Mouse (Mus musculus) embryonic facial prominence, embryonic 13.5 days (tissue): ENCODE data around the gene Ints4. TPM values are rescaled to one million over a fixed set of nuclear protein-coding genes. Genes with fewer than 3 reads are reported as not detected.
A peak's percentile ranks its signal among the peaks of the same experiment; 100 is the strongest.

ENCODE experiments used
- ATAC-seq: fragments of 200-750 bp; cut with Nextera tagmentation; 2 replicates; pipeline ENCODE4 v1.8.0; 2017; ENCODE audit warnings: low read depth; ENCODE audit not compliant: insufficient number of reproducible peaks, insufficient read depth, low FRiP score, low TSS enrichment
- H3K27ac ChIP-seq: fragments of 300-500 bp; sonication (generic); 2 replicates; pipeline ENCODE4 v1.5.1; 2015; ENCODE audit warnings: moderate library complexity, mild to moderate bottlenecking, inconsistent platforms
- H3K27me3 ChIP-seq: fragments of 300-500 bp; sonication (generic); 2 replicates; pipeline ENCODE4 v1.6.1; 2015; ENCODE audit warnings: mild to moderate bottlenecking, inconsistent platforms
- H3K36me3 ChIP-seq: fragments of 300-500 bp; sonication (generic); 2 replicates; pipeline ENCODE4 v1.6.1; 2015; ENCODE audit warnings: mild to moderate bottlenecking, inconsistent platforms
- H3K4me1 ChIP-seq: fragments of 300-500 bp; sonication (generic); 2 replicates; pipeline ENCODE4 v1.6.1; 2015; ENCODE audit warnings: inconsistent platforms
- H3K4me2 ChIP-seq: fragments of 300-500 bp; sonication (generic); 2 replicates; pipeline ENCODE4 v1.6.1; 2015; ENCODE audit warnings: moderate library complexity, mild to moderate bottlenecking, inconsistent platforms
- H3K4me3 ChIP-seq: fragments of 300-500 bp; sonication (generic); 2 replicates; pipeline ENCODE4 v1.5.1; 2015; ENCODE audit warnings: mild to moderate bottlenecking, inconsistent platforms
- H3K9ac ChIP-seq: fragments of 300-500 bp; sonication (generic); 2 replicates; pipeline ENCODE4 v1.6.1; 2015; ENCODE audit warnings: mild to moderate bottlenecking, inconsistent platforms
- H3K9me3 ChIP-seq: fragments of 300-500 bp; sonication (generic); 2 replicates; pipeline ENCODE4 v1.6.1; 2016; ENCODE audit warnings: inconsistent platforms
- WGBS: fragments of 180-500 bp; shearing (Covaris S2); methylation state at CpG from one replicate; pipeline ENCODE4 v1.1.7; 2015; ENCODE audit warnings: mixed read lengths; 5-methylcytosine and 5-hydroxymethylcytosine counted together
- polyA plus RNA-seq: library from polyadenylated mRNA; unstranded; fragments of >200 nt; fragmentation: Nextera tagmentation; extraction: Ambion mirVana; gene quantifications from 2 replicates; pipeline ENCODE4 v1.2.1, GENCODE M21; 2015

Ints4 gene
- polyA plus RNA-seq, 1 experiment from 2014 or later = 53.0 TPM

- no peak overlapping the region for H3K27ac ChIP-seq
- 77% methylated on average over 5 of the region's 5 CpGs for whole genome bisulfite sequencing
- no peak overlapping the region for H3K9ac ChIP-seq
- H3K4me1 ChIP-seq = no peaks in the 10 kb centered on the region
- no peaks in the 10 kb centered on the region for H3K9me3 ChIP-seq
- no peak overlapping the region for H3K4me3 ChIP-seq
- H3K27me3 ChIP-seq = no peaks in the 10 kb centered on the region
- no peaks in the 10 kb centered on the region for H3K36me3 ChIP-seq
- no peak for ATAC-seq
- no peak overlapping the region for H3K4me2 ChIP-seq
These were observed 7.8 kb upstream of the Ints4 start for GRCm38 (mm10) chr7:97473001-97473400.

DNA sequence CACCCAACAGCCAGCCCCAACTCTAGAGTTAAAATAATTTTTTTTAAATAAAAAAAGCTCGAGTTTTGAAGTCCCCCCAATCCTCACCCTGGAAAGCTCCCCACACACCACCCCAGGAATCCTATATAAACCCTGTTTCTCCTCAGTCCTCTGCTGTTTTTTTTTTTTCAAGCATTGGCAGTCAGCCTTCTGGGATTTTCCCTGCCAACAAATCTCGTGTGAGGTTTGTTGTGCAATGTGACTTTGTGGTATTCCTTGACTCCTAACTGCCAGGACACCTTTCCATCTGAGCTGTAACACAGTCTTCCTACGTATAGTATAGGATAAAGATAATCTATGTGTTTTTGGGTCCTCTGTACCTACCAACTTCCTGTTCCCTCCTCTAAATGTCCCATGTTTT is 1.4 kb upstream of the Ints4 start:
- WGBS = 72% methylated on average over 3 of the region's 3 CpGs

GRCm38 (mm10) chr7:97480290-97480689 is 466 bp upstream of the Ints4 start:
- Histone ChIP-seq H3K27me3 (no peaks in the 10 kb centered on the region), H3K4me1 (peaks cover 21% of the 10 kb centered on the region), H3K36me3 (peaks cover 6% of the 10 kb centered on the region), H3K4me2 (peak overlapping the region; percentile 86), H3K9me3 (no peaks in the 10 kb centered on the region), H3K9ac (0 out of 2 replicates have a peak overlapping the region, but pooled peaks have one; percentile 41), H3K27ac (no peak overlapping the region), H3K4me3 (peak overlapping the region; percentile 82)
- WGBS = 32% methylated on average over 3 of the region's 3 CpGs
- no peak for ATAC-seq

More for the DNA sequence above, 1.4 kb upstream of the Ints4 start:
- H3K4me2 ChIP-seq = no peak overlapping the region
- no peak overlapping the region for H3K27ac ChIP-seq
- no peak overlapping the region for H3K9ac ChIP-seq
- H3K4me1 ChIP-seq = peaks cover 21% of the 10 kb centered on the region
- no peaks in the 10 kb centered on the region for H3K9me3 ChIP-seq
- no peak overlapping the region for H3K4me3 ChIP-seq
- H3K27me3 ChIP-seq = no peaks in the 10 kb centered on the region
- no peak for ATAC-seq
- no peaks in the 10 kb centered on the region for H3K36me3 ChIP-seq

- H3K36me3 ChIP-seq = peaks cover 34% of the 10 kb centered on the region
- H3K4me3 ChIP-seq = no peak overlapping the region
- no peaks in the 10 kb centered on the region for H3K9me3 ChIP-seq
- no peak for ATAC-seq
- H3K27ac ChIP-seq = no peak overlapping the region
- 75% methylated on average over 2 of the region's 2 CpGs for WGBS
- no peaks in the 10 kb centered on the region for H3K27me3 ChIP-seq
- H3K4me1 ChIP-seq = peaks cover 21% of the 10 kb centered on the region
- H3K4me2 ChIP-seq = no peak overlapping the region
- H3K9ac ChIP-seq = no peak overlapping the region
These were observed 2.6 kb downstream of the Ints4 start for GRCm38 (mm10) chr7:97483378-97483777.

DNA sequence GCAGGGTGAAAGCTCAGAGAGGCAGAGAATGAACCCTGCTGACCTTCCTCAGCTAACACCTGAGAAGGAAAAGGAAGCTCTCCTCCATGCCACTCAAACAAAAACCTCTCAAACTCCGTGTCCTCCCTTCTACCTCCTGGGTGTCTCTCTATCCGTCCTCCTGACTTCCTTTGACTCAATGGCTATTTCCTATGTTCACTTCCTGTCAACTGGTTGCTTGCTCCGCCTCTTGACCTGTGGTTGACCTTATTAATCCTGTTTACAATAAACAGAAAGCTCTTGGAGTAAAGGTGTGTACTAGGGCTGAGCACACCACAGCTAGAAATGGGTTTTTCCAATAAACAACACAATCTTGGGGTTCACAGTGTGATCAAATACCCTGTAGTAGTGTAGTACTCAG is 10.4 kb downstream of the Ints4 start:
- 70% methylated on average over 3 of the region's 3 CpGs for WGBS
- H3K4me1 ChIP-seq = no peaks in the 10 kb centered on the region

GRCm38 (mm10) chr7:97492420-97492819 is 11.7 kb downstream of the Ints4 start:
- Histone ChIP-seq H3K4me2 (no peak overlapping the region), H3K4me1 (no peaks in the 10 kb centered on the region), H3K27ac (no peak overlapping the region), H3K4me3 (no peak overlapping the region), H3K9me3 (no peaks in the 10 kb centered on the region), H3K27me3 (no peaks in the 10 kb centered on the region), H3K36me3 (peaks cover 68% of the 10 kb centered on the region), H3K9ac (no peak overlapping the region)
- no peak for ATAC-seq
- WGBS = 86% methylated on average over 4 of the region's 4 CpGs

More for the DNA sequence above, 10.4 kb downstream of the Ints4 start:
- Histone ChIP-seq H3K9ac (no peak overlapping the region), H3K9me3 (no peaks in the 10 kb centered on the region), H3K36me3 (peaks cover 75% of the 10 kb centered on the region), H3K4me3 (no peak overlapping the region), H3K4me2 (no peak overlapping the region), H3K27me3 (no peaks in the 10 kb centered on the region), H3K27ac (no peak overlapping the region)
- ATAC-seq = no peak

DNA sequence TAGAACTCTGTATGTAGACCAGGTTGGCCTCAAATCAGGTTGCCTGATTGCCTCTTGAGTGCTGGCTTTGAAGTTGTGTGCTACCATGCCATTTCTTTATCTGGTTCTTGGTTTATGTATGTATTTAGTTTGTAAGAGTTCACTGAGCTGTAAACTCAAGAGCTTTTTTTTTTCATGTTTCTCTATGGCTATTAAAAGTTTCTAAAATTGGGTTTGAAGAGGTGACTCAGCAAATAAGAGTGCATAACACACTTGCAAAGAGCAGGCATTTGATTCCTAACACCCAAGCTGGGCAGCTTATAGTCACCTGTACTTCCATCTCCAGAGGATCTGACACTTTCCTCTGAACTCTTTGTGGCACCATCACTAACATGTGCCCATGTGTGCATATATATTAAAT is 14.3 kb downstream of the Ints4 start:
- no peak overlapping the region for H3K4me3 ChIP-seq
- no peaks in the 10 kb centered on the region for H3K27me3 ChIP-seq
- no peak for ATAC-seq
- no peak overlapping the region for H3K4me2 ChIP-seq
- H3K9ac ChIP-seq = no peak overlapping the region
- no peaks in the 10 kb centered on the region for H3K4me1 ChIP-seq
- H3K9me3 ChIP-seq = no peaks in the 10 kb centered on the region
- H3K27ac ChIP-seq = no peak overlapping the region
- peaks cover 58% of the 10 kb centered on the region for H3K36me3 ChIP-seq

DNA sequence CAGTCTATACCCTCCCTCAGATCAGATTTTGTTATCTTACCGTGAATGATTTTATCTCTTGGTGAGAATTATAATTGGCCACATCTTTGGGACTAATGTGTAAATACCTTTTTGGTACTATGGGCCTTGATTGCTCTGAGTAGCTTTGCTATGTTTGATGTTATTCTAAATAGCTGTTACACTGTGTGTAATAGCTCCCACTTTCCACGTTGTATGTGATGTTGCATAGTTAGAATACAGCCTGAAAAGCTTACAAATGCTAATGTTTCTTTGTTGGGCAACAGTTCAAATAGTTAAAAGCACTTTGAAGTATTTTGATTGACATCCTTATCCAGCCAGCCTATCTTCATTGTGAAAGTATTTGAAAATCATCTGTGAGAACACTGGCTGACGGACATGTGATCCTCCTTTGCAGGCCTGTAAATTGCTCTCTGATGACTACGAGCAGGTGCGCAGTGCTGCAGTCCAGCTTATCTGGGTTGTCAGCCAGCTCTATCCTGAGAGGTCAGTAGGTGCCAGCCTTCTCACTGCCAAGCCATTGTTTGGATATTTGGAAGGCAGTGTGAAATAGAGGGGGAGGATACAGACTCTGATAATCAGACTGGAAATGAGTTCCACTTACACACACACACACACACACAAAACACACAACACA is 19.9 kb downstream of the Ints4 start:
- H3K27ac ChIP-seq = no peak overlapping the region
- H3K4me1 ChIP-seq = no peaks in the 10 kb centered on the region
- no peaks in the 10 kb centered on the region for H3K27me3 ChIP-seq
- no peaks in the 10 kb centered on the region for H3K9me3 ChIP-seq
- no peak overlapping the region for H3K4me3 ChIP-seq
- ATAC-seq = no peak
- no peak overlapping the region for H3K4me2 ChIP-seq
- no peak overlapping the region for H3K9ac ChIP-seq
- WGBS = 77% methylated on average over 5 of the region's 5 CpGs
- peaks cover 48% of the 10 kb centered on the region for H3K36me3 ChIP-seq

GRCm38 (mm10) chr7:97514786-97515185 is 34.0 kb downstream of the Ints4 start:
- ATAC-seq = no peak
- no peak overlapping the region for H3K9ac ChIP-seq
- H3K9me3 ChIP-seq = no peaks in the 10 kb centered on the region
- H3K4me3 ChIP-seq = no peak overlapping the region
- WGBS = 97% methylated on average over 1 of the region's 1 CpGs
- H3K27ac ChIP-seq = no peak overlapping the region
- no peak overlapping the region for H3K4me2 ChIP-seq
- H3K27me3 ChIP-seq = no peaks in the 10 kb centered on the region
- H3K36me3 ChIP-seq = peaks cover 86% of the 10 kb centered on the region
- no peaks in the 10 kb centered on the region for H3K4me1 ChIP-seq

- Histone ChIP-seq H3K9ac (no peak overlapping the region), H3K36me3 (peaks cover 81% of the 10 kb centered on the region), H3K9me3 (no peaks in the 10 kb centered on the region), H3K4me1 (no peaks in the 10 kb centered on the region), H3K4me2 (no peak overlapping the region), H3K27me3 (no peaks in the 10 kb centered on the region), H3K4me3 (no peak overlapping the region), H3K27ac (no peak overlapping the region)
- ATAC-seq = no peak
- WGBS = 93% methylated on average over 2 of the region's 2 CpGs
These were observed 39.2 kb downstream of the Ints4 start for GRCm38 (mm10) chr7:97519935-97520334.

GRCm38 (mm10) chr7:97535531-97535930 is 54.8 kb downstream of the Ints4 start:
- WGBS = 91% methylated on average over 5 of the region's 5 CpGs
- Histone ChIP-seq H3K9me3 (no peaks in the 10 kb centered on the region), H3K4me2 (no peak overlapping the region), H3K36me3 (peaks cover 93% of the 10 kb centered on the region), H3K4me1 (no peaks in the 10 kb centered on the region), H3K9ac (no peak overlapping the region), H3K4me3 (no peak overlapping the region), H3K27ac (no peak overlapping the region), H3K27me3 (no peaks in the 10 kb centered on the region)
- ATAC-seq = no peak

DNA sequence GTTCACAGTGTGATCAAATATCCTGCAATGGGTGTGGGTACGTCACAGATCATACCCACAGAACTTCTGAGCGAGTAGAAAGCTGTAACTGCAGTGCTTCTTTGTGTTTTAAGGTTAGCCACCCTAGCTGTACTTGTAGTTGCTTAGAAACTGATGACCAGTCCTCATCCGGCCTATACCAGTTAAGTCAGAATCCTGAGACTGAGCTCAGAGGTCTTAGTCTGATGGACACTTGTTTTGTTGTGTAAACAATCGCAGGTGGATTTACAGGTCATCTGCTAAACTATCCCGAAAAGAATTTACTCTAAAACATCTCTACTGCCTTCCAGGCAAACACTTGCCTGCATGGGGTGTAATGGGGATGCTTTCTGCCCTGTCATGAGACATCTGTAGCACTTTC is 55.8 kb downstream of the Ints4 start:
- WGBS = 83% methylated on average over 5 of the region's 5 CpGs
- Histone ChIP-seq H3K9ac (no peak overlapping the region), H3K9me3 (no peaks in the 10 kb centered on the region), H3K4me1 (no peaks in the 10 kb centered on the region), H3K4me2 (no peak overlapping the region), H3K27me3 (no peaks in the 10 kb centered on the region), H3K27ac (no peak overlapping the region), H3K36me3 (peaks cover 93% of the 10 kb centered on the region), H3K4me3 (no peak overlapping the region)
- ATAC-seq = no peak
